Mouse (Mus musculus): ENCODE measurements at regions not wholly inside any gene's neighbourhood (a gene's known extent, or its start where the extent isn't known, plus 50 kb on each side); places are given as distances from the start of the nearest gene placed in this dataset.

GRCm38 (mm10) chr3:21218936-21219335 lies 852.0 kb upstream of the Agtr1b start:
- DNase-seq = no peak

GRCm38 (mm10) chr3:21241184-21241583 lies 835.3 kb upstream of the Tbl1xr1 start:
- DNase-seq = no peak

GRCm38 (mm10) chr3:21256129-21256760 lies 820.2 kb upstream of the Tbl1xr1 start:
- DNase-seq = no peak

GRCm38 (mm10) chr3:21263317-21263716 lies 813.1 kb upstream of the Tbl1xr1 start:
- no peak for DNase-seq

- no peak for DNase-seq
Observed at GRCm38 (mm10) chr3:21265491-21265890, 811.0 kb upstream of the Tbl1xr1 start.

GRCm38 (mm10) chr3:21268429-21269129 lies 807.9 kb upstream of the Tbl1xr1 start:
- DNase-seq = peak; percentile 64

GRCm38 (mm10) chr3:21269130-21269440 lies 807.4 kb upstream of the Tbl1xr1 start:
- DNase-seq = no peak

GRCm38 (mm10) chr3:21270788-21271187 lies 805.7 kb upstream of the Tbl1xr1 start:
- DNase-seq = no peak

GRCm38 (mm10) chr3:21272219-21272618 lies 804.2 kb upstream of the Tbl1xr1 start:
- peak; percentile 37 for DNase-seq

GRCm38 (mm10) chr3:21292774-21293173 lies 783.7 kb upstream of the Tbl1xr1 start:
- no peak for DNase-seq

- no peak for DNase-seq
Observed at GRCm38 (mm10) chr3:21293308-21293707, 783.1 kb upstream of the Tbl1xr1 start.

GRCm38 (mm10) chr3:21294776-21295175 lies 781.7 kb upstream of the Tbl1xr1 start:
- DNase-seq = no peak

GRCm38 (mm10) chr3:21296581-21297110 lies 779.8 kb upstream of the Tbl1xr1 start:
- no peak for DNase-seq

- DNase-seq = no peak
Observed at GRCm38 (mm10) chr3:21325329-21325896, 751.0 kb upstream of the Tbl1xr1 start.

GRCm38 (mm10) chr3:21341916-21342315 lies 734.5 kb upstream of the Tbl1xr1 start:
- DNase-seq = no peak

GRCm38 (mm10) chr3:21343095-21343494 lies 733.4 kb upstream of the Tbl1xr1 start:
- no peak for DNase-seq

GRCm38 (mm10) chr3:21349421-21349820 lies 727.0 kb upstream of the Tbl1xr1 start:
- no peak for DNase-seq

GRCm38 (mm10) chr3:21356150-21356549 lies 720.3 kb upstream of the Tbl1xr1 start:
- no peak for DNase-seq

- DNase-seq = no peak
Observed at GRCm38 (mm10) chr3:21356831-21357712, 719.4 kb upstream of the Tbl1xr1 start.

GRCm38 (mm10) chr3:21358068-21358467 lies 718.4 kb upstream of the Tbl1xr1 start:
- no peak for DNase-seq

GRCm38 (mm10) chr3:21361069-21361468 lies 715.4 kb upstream of the Tbl1xr1 start:
- no peak for DNase-seq

- DNase-seq = peak; percentile 17
Observed at GRCm38 (mm10) chr3:21379816-21380215, 696.6 kb upstream of the Tbl1xr1 start.

GRCm38 (mm10) chr3:21381072-21381471 lies 695.4 kb upstream of the Tbl1xr1 start:
- DNase-seq = no peak
